Mouse (Mus musculus) thymus, adult 18-20 months (tissue): ENCODE measurements around the gene Ddx58.
A peak's percentile ranks its signal among the peaks of the same experiment; 100 is the strongest.

Experiments
- DNase-seq, 2 experiments: peaks; one replicate each; pipeline ENCODE4 v3.0.0; 2022; ENCODE audit warnings: mixed read lengths in 2 of 2

Ddx58 gene

DNA sequence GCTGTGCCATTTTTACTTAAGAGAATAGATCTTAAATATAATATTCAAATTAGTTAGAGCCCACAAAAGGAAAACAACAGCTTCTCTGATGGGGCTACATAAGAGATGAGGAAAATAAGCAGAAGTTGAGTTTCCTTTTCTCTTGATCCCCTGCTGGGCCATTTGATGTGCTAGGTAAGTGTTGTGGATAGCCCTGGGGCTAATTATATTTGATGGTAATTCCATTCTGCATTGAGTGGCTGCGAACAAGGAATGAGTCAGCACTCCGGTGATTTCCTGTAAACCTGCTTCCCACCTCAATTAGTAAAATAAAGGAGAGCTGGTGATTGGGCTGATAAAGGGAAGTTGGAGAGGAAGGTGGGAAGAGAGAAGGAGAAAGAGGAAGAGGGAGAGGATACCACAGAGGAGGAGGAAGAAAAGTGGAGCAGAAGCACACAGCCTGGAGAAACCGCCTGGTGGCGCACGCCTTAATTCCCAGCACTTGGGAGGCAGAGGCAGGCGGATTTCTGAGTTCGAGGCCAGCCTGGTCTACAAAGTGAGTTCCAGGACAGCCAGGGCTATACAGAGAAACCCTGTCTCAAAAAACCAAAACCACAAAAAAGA lies 6.5 kb downstream of the Ddx58 start:
- DNase-seq, result no peak

DNA sequence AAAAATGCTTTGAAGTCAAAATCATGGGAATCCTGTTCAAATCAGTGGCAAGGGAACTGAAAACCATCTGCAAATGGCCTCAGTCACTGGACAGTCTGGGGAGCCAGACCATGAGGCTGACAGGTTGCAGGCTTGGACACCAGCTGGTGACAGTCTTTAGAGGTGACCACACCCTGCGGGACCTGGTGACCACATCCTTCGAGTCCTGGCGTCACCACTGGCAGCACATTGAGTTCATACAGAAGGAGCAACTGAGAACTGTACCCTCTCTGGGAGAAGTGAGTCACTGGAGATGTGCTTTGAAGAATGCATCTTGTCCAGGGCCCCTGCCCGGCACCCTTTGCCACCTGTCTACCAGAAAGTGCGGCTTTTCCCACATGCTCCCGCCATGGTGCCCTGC lies 9.9 kb downstream of the Ddx58 start:
- DNase-seq, result no peak

DNA sequence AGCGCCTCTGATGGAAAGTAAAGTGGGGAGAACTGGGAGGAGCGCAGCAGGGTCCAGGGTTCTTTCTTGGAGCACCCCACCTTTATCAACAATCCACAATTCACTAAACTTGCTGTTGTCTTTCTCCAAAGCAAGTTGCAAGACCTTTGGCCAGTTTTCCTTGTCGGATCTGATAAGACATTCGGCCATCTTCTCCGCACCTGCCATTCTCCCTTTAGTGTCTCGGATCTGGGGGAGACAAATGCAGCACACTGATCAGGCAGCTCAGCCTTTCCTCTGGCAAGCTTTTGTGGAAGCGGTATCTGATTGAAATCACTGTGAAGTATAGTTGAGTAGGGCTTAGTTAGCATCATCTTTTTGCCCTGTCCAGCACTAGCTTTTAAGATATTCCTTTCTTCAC lies 11.7 kb downstream of the Ddx58 start:
- no peak for DNase-seq

DNA sequence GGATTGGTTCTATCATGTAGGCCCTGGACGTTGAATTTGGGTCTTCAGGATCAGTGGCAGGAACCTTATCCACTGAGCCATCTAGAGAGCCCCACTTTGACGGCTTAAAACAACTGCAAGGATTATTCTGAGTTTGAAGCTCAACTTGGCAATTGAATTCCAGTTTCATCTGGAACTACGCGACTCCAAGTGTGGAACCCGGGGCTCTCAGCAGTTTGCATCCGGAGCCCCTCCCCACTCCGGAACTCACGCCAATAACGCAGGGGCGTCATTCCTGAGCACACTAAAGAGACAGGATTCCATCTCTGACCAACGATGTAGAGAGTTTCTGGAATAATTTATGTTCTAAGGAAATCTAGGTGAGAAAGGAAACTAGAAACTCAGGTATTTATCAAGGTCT lies 12.5 kb downstream of the Ddx58 start:
- no peak for DNase-seq

DNA sequence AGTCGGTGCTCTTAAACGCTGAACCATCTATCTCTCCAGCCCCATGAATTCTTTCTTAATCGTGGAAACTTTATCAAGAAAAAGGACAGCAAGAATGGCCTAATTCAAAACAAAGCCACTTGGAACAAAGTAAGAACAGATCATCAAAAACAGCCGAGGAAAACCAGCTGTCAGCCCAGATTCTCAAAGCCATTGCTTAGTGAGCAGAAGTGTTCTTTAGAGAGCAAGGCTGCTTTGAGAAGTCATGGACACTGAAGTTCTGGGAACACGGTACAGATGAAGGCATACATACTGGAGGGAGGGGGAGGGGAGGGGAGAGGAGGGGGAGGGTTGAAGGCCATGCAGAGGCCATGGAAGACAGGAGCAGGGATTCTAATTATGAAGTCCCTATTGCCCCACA lies 13.5 kb downstream of the Ddx58 start:
- no peak for DNase-seq

DNA sequence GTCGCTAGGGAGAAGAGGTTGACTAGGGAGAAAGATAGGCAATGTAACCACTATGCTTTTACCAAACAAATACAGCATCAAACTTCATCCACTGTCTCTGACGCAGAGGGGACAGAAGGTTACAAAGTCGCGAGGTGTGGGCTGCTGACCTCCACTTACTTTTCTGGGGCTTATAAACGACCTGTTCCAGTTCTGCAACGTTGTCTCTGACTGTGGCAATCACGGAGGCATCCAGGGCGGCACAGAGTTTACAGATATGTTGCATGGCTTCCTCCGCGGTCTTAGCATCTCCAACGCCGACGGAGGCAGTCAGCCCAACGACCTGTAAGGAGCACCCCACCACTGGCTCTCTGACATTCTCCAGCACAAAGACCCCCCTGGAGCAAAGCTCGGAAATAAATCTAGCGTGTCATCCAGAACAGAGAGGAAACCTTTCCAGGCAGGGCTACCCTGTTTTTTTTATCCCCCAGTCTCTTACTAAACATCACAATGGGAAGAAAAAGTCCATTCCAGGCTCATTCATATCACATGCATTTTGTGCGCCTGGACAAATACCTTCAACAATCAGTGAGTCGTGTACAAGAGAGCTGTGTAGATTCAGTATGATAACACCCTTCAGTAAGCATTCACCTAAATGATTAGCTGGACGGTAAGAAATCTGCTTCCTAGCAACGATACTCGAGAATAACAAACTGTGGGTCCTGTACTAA lies 17.6 kb downstream of the Ddx58 start:
- no peak for DNase-seq

DNA sequence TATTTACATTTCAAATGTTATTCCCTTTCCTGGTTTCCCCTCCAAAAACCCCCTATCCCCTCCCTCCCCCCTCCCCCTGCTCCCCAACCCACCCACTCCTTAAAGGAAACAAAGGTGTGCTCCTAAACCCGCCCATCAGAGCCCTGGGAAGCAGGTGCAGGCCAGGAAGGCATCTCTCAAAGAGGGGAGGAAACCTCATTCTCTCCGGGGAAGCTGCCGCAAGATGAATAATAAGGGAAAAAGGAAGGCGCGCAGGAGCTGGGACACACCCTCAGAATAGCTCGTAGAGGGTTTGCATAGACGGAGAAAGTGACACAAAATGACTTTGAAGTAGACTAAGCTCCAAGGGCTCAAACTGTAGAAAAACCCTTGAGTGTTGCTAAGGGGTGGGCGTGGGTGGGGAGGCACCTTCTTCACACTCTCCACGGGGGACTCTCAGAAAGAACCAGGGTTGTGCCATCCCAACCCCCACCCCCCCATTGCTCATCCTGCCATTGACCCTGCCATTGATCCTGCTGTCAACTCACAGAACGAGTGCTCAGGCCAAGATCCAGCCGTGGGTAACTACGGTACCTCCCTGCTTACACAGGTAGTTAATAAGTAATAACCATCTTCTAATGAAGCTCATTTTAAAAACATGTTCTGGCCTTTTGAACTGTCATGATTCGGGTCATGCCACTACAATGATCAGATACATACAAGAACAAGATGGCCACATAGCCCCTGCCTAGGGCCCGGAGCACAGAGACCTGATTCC lies 18.4 kb downstream of the Ddx58 start:
- DNase-seq, result no peak

DNA sequence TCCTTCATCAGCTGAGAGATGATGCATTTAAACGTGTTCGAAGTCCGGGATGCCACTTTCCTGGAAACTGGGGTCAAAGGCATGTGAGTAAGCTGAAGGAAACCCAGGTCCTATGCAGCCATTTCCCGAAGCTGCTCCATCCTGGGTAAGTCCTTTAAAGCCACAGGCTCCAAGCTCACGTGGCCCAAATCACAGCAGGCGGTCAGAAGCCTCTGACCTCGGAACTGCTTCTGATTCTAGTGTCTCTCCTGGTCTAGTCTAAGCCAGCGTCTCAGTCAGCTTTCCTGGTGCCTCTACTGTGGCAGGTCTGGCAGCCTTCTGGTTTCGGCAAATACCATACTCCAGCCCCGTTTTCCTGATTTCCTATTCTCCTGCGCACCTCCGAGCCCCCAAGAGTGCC lies 19.2 kb downstream of the Ddx58 start:
- no peak for DNase-seq

DNA sequence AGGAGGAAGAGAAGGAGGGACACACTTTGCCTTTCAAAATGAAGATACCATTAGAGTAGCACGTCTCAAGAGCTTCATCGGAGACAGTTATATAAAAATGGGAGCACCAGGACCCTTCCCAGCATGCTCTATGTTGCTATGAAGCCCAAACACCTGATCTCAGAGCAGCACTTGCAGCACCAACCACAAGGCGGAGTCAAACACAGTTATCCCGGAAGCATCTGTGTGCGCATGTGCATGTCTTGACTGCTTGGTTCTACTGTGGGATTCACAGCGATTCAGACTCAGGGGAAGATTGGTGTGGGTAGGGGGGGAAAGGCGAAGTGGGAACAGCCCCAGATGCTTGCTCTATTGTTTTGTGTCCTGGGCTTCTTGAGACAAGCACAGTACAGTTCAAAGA lies 21.2 kb downstream of the Ddx58 start:
- DNase-seq, result peak in 1 of 2 experiments; percentile 37

DNA sequence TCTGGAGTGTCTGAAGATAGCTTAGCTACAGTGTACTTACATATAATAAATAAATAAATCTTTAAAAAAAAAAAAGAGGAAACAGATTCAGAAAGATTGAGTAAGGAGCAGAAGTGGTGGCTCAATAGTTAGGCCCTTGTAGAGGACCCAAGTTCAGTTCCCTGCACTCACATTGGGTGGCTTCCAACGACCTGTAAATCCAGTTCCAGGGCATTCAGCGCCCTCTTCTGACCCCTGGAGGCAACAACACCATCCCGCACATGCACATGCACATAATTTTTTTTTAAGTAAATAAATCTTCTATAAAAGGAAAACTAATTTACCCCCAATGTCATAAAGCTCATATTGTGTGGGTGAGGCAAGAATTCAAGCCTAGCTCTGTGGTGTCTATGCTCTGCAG lies 21.7 kb downstream of the Ddx58 start:
- DNase-seq, result no peak

DNA sequence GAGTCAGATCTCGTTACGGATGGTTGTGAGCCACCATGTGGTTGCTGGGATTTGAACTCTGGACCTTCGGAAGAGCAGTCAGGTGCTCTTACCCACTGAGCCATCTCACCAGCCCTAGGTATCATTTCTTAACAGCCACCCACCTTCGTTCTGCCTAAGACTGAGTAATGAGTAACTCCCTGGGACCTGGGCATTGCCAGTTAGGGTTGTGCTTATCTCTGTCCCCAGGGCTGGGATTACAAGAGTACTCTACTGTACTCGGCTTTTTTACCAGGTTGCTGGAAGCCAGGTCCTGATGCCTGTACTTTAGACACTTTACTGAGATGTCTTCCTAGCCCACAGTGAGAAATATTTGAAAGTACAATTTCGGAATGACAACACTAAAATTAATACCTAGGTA lies 27.5 kb downstream of the Ddx58 start:
- no peak for DNase-seq

DNA sequence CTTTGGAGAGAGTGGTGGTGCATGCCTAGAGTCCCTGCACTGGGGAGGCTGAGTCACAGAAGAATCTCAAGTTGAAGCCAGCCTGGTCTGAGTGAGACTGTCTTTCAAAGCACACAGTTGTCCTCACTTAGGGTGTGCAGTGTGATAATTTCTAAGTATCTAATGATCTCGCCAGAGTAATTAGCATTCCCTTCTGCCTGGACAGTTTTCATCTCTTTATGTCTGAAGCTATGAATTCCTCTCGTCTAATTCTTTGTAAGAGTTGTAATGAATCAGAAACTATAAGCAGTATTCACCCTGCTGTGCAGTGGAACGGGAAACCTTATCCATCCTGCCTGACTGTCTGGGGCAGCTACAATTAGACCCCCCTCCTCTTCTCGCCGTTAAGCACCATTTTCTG lies 31.9 kb downstream of the Ddx58 start:
- DNase-seq, result no peak

DNA sequence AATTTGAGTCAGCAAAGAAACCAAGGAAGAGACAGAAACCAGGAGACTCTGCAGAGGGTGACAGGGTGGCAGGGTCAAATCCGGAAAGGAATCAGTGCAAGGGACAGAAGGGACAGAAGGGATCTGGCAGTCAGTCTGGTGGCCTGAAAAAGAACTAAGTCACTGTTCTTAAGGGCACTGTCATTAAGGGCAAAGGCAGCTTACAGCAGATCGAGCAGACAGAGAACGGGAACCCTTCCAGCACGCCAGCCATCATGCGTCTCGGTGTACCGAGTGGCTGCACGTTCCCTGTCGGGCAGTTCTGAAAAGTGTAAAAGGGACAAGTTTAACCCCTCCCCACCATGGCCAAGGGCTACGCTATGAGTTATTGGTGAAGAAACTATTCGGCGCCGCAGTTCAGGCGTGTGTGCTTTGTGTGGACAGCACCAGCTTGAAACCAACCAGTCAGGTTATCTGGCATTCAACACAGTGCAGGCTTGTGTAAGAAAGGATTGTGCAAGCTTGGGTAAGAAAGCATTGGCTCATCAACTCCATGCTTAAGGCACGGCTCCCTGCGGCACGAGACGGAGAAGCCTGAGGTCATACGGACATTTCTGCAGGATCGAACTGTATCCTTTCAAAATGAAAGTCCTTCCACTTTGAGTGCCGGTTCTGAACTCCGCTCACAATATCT lies 34.3 kb downstream of the Ddx58 start:
- no peak for DNase-seq

DNA sequence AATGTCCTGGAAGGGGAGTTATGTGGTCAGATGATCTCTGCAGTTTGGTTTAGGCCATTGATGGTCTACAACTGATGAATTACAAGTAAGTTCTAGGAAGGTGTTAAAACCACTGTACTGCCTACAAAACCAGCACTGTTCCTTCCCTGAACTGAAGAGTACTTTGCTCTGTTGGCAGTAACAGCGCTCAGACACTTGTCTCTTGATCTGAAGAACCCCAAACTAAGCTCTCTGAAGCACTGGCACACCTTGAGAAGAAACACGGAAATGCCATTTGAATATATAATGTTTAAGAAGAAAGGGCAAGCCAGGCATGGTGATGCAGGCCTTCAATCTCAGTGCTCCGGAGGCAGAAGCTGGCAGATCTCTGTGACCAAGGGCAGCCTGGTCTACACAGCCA lies 35.3 kb downstream of the Ddx58 start:
- no peak for DNase-seq

DNA sequence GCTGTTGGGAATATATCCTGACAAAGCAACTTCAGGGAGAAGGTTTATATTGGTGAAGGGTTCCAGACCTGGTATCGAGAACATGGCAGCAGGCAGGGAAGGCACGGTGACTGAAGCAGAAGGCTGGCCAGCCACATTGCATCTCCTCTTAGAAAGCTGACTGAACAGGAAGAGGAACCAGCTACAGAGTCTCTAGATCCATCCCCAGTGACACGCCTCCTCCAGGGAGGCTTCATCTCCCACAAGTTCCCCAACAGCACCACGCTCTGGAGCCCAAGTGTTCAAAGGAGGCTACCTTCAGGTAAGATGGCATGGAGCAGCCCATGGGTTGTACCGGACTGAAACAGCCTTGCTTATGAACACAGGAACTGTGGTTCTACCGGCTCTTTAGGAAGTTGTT lies 37.4 kb downstream of the Ddx58 start:
- no peak for DNase-seq

DNA sequence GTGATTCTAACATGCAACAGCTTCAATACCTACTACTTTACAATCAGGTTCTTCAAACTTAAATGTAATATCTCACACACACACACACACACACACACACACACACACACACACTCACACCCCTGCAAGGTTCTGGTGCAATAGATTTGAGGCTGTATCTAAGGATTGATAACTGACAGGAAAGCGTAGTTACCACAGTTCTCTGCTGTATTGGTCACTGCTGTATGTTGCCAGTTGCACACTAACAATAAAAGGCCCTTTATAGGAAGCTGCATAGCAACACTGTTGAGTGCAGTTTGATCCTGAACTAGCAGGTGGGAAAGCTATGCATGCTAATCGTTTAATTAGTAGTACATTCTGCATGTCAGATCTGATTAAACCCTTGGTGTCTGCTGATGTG lies 44.3 kb downstream of the Ddx58 start:
- DNase-seq, result no peak

DNA sequence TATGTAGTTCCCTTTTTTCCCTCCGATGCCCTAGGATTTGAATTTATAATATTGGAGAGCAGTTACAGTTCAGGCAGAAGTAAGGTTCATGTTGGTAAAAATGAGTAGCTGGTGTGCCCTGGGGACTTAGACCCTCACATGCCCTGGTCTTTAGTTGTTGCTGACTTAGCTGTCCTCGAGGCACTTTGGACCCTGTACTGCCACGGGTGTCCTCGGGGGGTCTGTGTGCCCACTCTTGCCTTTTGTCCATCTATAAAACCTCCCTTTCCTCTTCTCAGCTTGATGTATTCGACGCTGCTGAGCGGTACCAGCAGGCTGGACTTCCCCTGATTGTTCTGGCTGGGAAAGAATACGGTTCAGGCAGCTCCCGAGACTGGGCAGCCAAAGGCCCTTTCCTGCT lies 46.2 kb downstream of the Ddx58 start:
- no peak for DNase-seq

DNA sequence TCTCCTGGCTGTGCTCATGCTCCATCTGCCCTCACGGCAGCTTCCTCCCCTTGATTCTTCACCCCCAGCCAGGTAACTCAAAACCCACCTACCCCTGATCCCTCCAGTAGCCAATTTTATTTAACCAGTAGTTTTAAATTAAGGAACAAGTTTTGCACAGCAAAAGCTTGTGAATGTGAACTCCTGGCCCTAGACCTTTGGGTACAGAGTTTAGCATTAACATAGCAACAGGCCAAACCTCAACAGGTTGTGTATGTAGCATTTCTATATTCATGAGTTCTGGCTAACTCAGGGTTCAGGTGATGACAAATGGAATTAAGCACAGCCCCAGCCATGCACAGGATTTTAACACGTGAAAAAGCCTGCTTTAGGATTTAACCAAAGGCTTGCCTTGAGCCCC lies 47.4 kb downstream of the Ddx58 start:
- no peak for DNase-seq

DNA sequence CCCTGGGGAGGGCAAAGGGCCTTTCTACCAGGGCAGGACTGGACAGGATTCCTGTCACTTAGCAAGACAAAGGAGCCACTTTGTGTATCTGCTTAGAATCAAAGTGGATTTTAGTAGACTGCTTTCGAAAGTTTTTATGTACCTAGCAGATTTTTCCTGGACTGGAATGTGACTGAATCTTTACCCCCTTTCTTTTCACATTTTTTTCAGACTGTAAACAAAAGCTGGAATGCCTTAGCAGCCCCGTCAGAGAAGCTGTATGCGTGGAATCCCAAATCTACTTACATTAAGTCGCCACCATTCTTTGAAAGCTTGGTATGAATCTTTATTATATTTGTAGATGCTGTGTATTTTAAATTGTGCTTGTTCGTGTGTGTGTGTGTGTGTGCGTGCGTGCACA lies 51.7 kb downstream of the Ddx58 start:
- DNase-seq, result no peak

DNA sequence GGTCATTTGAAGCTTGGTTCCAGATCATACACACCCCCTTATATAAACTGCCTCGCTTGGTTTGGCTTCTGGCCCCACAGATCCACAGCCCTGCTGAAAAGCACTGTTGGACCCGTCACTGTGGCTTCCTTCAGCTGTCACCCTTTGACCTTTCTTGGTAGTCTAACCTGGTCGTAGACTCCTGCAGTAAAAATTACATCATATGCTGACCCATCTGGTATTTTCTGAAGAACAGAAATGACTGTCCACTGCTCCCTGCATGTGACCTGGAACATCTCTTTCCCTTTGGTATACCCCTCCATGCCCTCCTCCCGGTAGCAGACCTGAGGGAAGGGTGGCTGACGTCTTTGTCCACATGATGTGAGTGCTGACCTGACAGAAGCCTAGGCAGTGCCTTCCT lies 55.2 kb downstream of the Ddx58 start:
- no peak for DNase-seq

DNA sequence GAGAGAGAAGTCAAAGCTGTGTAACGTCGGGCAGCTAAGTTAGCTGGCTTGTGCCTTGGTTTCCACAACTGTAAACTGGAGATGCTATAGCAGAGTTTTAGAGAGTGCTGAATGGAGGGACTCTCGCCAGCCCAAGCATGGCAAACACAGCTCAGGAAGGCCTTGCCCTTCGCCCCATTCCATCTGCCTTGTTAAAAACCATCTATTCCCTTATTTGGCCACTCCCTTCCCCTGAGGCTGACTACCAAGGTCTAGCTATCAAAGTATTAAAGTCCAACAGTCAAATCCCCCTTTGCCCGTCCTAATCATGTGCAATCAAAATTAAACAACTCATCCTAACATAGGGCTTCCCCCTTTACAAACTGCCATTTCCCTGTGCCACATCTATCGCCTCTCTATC lies 55.8 kb downstream of the Ddx58 start:
- DNase-seq, result no peak

DNA sequence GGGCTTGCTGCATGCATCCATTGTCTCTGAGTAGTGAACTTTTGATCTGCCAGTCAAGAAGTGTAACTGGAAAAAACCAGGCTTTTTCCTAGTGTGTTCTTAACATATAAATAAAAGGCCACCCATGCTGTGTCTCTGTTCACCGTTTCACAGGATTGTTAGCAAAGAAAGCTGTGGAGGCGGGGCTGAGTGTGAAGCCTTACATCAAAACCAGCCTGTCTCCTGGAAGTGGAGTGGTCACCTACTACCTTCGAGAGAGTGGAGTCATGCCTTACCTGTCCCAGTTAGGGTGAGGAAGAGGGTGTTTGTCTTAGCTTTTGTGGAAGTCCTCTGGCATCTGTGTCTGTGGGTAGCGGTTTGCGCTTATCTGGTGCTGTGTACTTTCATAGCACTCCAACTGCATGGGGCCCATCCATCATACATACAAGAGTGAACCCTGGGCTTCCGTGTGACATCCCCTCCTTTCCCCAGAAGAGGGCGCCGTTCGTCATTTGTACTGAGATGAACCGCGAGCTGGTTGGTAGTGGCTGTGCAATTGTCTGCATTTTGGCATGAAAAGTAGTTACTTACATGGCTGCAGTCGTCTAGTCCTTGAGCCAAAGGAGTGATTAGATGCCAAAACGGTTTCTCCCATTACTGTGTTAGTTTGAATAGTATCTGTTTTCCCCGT lies 56.8 kb downstream of the Ddx58 start:
- peak; percentile 11 to 19 for DNase-seq

DNA sequence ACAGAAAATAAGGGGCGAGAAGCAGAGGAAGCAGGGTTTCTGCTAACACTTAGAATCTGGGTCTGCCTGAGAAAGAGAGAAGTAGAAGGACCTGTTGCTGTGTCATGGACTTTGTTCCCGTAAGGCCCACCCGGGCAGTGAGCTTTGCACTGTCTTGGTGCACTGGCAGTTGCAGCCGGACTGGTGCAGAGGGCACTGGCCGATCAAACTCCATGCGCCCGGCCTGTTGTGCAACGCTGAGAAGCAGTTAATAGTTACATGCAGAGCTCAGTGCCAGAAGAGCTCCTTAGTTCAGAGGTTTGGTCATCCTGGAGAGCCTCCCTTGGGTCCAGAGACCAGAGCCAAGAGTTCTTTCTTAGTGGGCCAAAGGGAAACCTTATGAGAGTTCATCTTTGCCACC lies 57.9 kb downstream of the Ddx58 start:
- no peak for DNase-seq
